Mouse (Mus musculus): ENCODE measurements around the gene Ccl17. TPM values are rescaled to one million over a fixed set of nuclear protein-coding genes. Genes with fewer than 3 reads are reported as not detected.
"Not testable (repeated sequence)": the region's sequence is repeated elsewhere in the genome, so short reads cannot be mapped to it uniquely, and the experiment has no call there.

Gene Ccl17
- total RNA-seq, 2 experiments from 2014 or later, result not detected

DNA sequence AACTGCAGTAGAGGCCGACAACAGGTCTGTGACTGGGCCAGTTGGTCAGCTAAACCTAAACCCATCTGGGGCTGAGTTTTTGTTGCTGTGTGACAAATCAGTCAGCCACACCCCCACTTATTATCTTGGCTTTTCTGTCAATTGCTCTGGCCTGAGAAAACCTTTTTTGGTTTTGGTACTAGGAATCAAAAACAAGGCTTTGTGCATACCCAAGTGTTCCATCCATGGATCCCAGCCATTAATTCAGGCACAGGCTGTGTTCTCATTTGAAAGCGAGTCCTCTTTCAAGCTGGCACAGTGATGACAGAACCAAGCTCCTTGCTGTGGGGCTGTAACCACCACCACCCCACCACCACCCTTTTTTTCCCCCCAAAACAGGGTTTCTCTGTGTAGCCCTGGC is 11.1 kb downstream of the Ccl17 start:
- ATAC-seq (replicated peaks; ENCODE audit: poor library complexity, severe bottlenecking), result no peak

DNA sequence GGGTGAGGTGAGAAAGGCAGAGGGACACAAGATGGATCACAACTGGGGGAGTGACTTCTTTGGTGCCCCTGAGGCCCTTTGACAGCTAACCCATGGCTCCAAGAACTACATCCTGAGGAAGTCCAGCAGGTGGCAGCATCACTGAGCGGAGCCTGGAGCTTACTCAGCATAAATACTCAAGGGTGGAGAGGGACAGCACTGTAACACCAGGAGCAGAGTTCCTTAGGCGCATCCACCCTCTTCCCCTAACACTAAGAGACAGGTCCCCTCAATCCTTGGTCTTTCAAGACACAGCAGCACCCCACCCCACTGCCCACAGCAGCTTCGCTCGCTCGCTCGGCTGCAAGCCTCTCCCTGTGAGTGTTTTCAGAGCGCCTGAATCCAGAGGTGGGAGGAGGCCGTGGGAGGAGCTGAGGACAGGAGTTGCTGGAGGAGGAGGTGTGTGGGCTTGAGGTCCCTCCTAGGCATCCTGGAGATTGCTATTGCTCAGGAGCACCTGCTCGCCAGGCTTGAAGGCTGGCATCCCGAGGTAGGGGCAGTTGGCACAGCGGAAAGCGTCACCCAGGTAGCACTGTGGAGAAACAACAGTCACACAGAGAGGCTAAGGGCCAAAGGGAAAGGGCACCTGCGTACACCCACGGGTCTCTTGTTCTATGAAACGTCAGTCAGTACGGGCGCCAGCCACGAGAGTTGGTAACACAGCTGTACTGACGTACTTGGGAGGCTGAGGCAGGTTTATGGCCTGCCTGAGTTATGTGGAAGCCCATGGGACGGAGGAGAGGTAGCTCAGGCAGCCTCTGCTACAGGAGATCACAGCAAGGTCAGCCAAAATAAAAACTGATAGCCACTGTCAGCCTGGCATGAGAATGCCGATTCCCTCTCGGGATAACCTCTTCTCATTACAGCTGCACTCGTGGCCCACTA is 12.6 kb downstream of the Ccl17 start:
- ATAC-seq (replicated peaks; ENCODE audit: poor library complexity, severe bottlenecking), result peak; percentile 67

DNA sequence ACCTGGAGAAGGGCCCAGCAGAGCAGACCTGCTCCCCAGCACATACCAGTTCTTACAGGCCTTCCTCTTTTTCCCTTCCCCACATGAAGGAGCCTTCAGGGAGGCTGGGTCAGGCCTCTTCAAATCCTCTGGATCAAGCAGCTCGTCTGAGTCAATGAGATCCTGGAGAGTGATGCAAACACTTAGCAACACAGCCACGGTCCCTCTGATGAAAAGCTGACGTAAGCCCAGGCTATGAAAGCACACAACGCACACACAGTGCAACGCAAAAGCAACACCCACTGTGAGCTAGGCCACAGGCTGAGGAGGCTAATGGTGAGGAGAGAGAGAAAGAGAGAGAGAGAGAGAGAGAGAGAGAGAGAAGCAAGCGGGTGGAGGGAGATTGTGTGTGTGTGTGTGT is 14.9 kb downstream of the Ccl17 start:
- ATAC-seq (replicated peaks; ENCODE audit: poor library complexity, severe bottlenecking), result no peak

DNA sequence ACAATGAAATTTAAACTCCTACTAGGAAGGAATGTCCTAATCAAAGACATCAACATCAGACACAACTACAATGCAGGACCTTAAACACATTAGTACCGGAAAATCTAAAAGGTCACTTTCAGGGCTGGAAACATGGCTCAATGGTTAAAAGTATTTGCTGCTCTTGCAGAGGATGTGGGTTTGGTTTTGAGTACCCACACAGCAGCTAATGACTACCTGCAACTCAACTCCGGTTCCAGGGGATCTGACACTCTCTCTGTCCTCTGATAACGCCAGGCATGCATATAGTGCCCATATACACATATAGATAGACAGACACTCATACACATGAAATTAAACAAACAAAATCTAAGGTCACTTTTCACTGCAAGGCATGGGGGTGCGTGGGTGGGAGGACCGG is 16.0 kb downstream of the Ccl17 start:
- ATAC-seq (replicated peaks; ENCODE audit: poor library complexity, severe bottlenecking), result no peak

DNA sequence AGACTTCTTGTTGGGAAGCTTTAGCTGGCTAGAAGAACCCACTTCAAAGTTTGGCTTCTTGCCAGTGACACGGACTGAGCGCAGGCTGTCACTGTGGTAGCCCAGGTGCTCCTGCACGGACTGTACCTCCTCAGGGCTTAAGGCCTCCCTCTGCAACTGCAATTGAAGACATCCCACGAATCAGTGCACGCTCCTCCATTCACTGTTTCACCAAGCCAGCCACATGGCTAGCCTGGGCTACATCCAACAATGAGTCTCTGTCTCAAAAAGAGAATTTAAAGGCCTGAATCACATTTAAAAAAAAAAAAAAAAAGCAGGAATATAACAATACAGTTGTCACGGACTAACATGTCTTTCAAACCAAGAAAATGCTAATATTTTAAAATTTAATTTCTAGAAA is 18.0 kb downstream of the Ccl17 start:
- no peak for ATAC-seq (replicated peaks; ENCODE audit: poor library complexity, severe bottlenecking)

DNA sequence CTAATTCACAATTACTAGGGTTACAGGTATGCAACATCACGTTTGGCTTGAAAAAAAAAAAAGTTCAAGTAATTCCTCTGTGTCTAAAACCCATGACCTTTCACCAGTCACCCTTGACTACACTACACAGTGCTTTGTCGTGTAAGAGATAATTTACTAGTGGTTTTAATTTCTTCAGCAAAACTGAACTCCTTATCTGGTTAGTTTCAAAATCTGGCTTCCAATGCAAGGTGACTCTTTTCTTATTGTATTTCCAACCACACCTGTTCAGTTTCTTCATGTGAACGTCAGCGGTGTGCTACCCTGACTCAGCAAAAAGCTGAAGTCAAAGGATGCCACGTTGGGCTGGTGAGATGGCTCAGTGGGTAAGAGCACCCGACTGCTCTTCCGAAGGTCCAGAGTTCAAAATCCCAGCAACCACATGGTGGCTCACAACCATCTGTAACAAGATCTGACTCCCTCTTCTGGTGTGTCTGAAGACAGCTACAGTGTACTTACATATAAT is 23.7 kb downstream of the Ccl17 start:
- ATAC-seq (replicated peaks; ENCODE audit: poor library complexity, severe bottlenecking), result not testable (repeated sequence)

DNA sequence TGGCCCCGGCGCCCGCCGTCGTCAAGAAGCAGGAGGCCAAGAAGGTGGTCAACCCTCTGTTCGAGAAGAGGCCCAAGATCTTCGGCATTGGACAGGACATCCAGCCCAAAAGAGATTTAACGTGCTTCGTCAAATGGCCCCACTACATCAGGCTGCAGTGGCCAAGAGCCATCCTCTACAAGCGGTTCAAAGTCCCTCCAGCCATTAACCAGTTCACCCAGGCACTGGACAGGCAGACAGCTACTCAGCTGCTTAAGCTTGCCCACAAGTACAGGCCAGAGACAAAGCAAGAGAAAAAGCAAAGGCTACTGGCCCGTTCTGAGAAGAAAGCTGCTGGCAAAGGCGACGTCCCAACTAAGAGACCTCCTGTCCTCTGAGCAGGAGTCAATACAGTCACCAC is 25.5 kb downstream of the Ccl17 start:
- ATAC-seq (replicated peaks; ENCODE audit: poor library complexity, severe bottlenecking), result not testable (repeated sequence)

DNA sequence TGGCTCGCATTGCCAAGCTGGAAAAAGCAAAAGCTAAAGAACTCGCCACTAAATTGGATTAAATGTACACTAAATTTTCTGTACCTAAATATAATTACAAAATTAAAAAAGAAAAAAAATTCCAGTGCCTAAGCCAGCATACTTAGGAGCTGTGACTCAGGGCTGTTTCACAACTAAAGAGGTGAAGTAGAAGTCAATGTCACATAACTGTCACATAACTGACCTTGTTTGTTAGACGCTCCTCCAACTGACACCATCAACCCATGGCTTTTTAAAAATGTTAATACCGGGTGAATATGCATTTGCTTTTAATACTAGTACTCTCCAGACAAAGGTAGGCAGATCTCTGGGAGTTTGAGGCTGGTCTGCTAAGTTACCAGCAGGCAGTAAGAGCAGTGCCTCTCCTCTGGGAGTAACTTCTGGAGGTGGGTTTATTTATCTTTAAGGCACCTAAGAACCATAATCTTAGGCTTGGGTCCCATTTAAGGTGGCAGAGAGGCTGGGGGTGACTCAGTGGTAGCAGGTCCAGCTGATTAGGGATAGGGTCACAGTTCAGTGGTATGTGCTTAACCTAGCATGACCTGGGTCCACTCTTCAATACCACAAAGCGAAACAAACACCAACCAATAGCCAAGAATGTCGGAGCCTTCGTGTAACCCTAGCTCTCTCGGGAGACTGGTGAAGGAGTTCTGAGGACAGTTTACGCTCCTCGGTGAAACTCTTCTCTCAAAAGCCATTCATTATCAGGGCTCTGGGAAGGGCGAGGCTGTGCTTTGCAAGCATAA is 26.4 kb downstream of the Ccl17 start:
- no peak; the same call in 1 of the 2 replicates for ATAC-seq (replicated peaks; ENCODE audit: poor library complexity, severe bottlenecking)

DNA sequence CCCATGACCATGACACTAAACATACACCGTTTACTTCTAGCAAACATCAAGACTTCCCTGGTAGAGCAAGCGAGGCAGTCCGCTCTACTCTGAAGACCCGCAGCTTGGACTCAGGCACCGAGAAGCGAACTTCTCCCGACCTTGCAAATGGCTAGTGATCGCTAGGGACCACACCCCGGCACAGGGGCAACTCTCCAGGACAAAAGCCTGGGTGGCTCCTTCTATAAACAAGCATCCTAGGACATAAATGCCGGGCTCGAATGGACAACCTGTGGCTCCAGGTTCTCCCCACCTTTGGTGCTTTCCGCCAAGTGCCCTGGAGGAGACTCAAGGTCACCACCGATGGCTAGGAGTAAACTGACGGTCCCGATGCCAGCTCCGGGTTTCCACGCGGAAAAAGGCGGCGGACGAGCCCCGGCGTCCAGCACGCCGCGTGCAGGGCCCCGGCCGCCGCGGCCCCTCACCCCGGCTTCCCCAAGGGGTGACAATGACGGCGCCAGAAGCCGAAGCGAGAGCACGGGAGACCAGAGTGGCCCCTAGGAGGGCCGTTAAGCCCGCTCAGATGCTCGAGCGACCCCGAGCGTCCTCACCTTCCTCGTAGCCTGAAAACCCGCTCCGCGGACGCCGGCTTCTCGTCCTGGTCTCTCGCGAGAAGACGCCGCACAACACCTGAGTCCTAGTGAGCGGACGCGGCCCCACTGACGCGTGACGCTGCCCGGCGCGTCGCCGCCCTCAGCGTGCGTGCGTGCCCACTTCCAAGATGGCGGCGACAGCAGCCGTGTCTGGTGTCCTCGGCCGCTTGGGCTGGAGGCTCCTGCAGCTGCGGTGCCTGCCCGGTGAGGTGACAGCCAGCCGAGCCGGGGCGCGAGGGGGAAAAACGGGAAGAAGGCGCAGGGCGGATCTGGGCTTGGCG is 27.7 kb downstream of the Ccl17 start, which contains the start of the genes Coq9 and Ciapin1:
Coq9 (plus strand) TSS at position 660 of the 913 bp plus-strand sequence.
Ciapin1 (minus strand) TSS at position 697 of the 913 bp plus-strand sequence.
- peak; percentile 90 for ATAC-seq (replicated peaks; ENCODE audit: poor library complexity, severe bottlenecking)

DNA sequence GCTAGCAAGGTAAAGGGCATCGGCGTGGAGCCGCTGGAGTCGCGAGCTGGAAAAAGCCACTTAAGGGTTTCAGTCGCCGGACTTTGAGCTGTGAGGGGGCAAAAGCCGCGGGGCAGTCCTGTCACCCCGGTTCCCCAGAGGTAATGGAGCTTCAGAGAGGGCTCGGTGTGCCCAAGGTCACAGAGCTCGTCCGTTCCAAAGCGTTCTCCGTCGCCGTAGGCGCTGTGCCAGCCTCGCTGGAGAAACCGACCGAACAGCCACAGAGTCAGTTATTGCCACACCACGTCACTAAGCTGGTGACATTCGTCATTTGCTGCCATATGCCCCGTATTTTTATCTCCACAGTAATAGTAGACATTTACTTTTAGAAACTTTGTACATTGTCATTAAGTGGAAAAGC is 28.3 kb downstream of the Ccl17 start:
- ATAC-seq (replicated peaks; ENCODE audit: poor library complexity, severe bottlenecking), result peak; percentile 76

DNA sequence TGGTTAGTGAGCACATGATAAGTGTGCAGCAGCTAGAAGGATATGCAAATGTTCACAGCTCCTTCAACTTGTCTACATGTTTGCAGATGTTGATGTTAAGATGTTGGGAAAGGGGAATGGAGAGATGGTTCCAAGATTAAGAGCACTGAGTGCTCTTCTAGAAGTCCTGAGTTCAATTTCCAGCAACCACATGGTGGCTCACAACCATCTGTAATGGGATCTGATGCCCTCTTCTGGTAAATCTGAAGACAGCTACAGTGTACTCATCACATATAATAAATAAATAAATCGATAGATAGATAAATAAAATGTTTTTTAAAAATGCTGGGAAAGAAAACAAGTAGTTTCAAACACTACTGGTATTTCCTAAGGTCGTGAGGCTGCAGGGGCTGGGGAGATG is 30.9 kb downstream of the Ccl17 start:
- ATAC-seq (replicated peaks; ENCODE audit: poor library complexity, severe bottlenecking), result no peak

DNA sequence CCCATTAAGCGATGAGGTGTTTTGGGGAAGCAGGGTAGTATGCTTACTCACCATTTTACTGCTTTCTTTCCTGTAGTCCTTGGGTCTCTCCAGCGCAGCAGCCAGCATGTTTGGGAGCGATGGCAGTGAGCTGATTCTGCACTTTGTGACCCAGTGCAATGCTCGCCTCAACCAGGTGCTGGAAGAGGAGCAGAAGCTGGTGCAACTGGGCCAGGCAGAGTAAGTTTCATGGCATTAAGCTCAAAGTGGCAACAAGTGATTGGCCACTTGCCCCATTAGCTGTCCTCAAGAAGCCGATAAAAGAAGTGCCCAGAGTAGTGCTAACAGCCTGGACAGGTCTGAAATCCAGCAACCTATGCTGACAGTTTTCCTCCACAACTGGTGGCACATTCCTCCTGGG is 39.8 kb downstream of the Ccl17 start:
- ATAC-seq (replicated peaks; ENCODE audit: poor library complexity, severe bottlenecking), result no peak

DNA sequence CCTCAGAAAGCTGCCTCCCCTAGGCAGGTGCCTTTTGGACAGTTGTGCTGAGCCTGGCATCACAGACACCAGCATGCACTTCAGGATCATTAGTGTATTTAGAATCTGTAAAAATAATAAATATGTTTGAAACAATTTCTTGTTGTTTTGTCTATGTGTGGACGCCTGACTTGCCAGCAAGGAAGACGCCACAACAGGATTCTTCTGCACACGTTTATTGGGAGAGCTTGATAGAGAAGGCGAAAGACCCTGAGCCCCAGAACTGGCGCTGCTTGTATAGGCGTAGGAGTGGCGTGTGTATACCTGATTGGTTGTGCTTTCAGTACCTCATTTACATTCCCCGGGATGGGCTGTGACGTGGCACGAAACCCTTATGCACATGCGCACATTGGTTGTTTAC is 44.5 kb downstream of the Ccl17 start:
- not testable (repeated sequence) for ATAC-seq (replicated peaks; ENCODE audit: poor library complexity, severe bottlenecking)

DNA sequence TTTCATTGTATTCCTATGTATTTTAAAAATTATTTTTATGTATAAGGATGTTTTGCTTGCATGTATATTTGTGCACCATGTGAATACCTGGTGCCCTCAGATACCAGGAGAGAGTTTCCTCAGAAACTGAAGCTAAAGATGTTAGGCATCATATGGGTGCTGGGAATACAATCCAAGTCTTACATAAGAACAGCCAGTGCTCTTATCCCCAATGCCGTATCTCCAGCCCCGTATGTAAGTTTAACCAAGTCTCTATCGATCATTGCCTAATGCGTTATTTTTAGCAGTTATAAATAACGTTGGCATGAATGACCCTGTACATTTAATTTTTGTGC is 46.7 kb downstream of the Ccl17 start:
- peak; percentile 21 for ATAC-seq (replicated peaks; ENCODE audit: poor library complexity, severe bottlenecking)

DNA sequence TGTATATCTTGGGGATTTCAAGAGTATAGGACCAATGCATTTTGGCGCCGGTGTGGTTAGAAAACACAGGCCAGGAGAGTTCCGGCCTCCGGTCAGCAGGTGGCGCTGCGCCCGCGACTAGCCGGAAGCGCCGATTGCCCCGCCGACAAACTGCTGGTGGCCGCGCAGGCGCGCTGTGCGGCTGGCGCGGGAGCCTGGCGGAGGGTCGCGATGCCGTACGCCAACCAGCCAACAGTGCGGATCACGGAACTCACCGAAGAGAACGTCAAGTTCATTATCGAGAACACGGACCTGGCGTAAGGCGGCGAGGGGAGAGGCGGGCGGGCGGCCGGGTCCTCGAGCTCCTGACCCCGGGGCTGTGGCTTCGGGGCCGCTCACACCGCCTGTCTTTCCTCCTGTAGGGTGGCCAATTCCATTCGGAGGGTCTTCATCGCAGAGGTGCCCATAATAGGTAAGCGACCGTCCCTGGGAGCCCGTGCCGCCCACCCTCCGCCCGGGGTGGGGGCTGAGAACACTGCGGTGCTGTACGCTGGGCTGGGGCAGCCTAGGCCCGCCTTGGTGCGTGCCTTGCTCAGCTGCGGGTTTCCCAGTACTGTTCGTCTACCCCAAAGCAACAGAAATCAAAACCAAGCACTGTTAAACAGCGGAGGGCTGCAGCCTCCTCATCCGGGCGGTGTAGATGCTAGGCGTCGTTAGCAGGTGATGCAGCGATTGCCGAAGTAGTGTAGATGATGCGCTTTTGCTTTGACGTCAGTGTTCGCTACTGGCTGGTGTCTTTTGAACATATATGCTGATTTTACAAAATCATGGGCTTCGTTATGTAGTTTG is 47.3 kb downstream of the Ccl17 start, which contains the start of gene Polr2c:
Polr2c (plus strand) TSS at position 105 of the 828 bp plus-strand sequence.
- peak; percentile 86 for ATAC-seq (replicated peaks; ENCODE audit: poor library complexity, severe bottlenecking)

DNA sequence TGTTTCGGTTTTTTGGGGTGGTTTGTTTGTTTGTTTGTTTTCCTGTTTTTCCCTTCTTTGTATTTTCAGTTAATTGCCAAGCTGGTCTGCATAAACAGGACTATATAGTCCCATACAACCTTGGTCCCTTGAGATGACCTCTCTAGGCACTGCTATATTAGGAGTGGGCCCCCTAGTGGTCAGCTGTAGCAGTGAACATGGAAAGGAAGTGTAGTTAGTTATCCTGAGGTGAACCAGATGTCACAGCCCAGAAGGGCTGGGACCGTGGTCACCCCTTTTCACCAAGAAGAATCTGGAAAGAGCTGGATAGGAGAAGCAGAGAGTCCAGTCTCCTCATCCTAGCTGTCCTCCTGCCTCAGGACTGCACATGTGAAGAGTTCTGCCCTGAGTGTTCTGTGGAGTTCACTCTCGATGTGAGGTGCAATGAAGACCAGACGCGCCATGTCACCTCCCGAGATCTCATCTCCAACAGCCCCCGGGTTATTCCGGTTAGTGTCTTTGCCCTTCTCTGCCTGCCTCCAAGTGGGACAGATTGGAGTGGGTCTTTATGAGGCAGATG is 51.2 kb downstream of the Ccl17 start:
- peak; percentile 55 for ATAC-seq (replicated peaks; ENCODE audit: poor library complexity, severe bottlenecking)

Data from granulocyte monocyte progenitor cell, adult 5-6 weeks (primary cell).